Comparison of ENCODE assay signal across 8 mouse cellular contexts in the genomic region with DNA sequence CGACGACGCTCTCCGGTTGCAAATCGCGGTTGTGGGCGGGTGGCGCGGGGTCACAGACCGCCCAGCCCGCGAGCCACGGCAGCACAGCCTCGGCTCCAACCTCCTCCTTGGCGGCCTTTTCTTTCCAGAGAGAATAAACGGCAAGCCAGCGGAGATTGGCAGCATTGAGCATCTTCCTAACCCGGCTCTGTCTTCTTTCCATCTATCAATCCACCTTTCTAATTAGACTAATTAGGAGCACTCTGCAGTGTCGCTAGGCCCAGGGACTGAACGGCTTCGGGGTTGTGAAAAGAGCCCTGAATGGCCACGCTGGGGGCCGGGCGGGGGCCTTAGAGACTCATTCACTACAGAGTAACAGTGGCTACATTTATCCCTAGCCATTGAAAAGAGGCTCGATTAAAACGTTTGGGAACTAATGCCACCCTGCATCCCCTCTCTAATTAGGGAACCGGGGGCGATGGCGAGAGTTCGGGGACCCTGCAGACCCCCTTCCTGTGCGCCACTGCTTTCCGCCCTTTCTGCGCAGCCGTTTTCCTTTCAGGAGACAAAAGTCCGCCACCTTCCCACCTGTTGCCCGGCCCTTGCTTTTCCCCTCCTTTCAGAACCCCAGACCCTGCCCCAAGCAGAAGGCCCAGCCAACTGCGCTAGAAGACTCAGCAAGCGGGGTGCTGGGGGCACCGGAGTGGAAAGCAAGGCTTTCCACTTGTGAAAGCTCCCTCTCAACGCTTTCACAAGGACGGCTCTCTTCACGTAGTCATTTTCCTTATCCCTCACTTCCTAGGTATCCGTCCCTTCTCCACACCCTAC. TPM values are rescaled to one million over a fixed set of nuclear protein-coding genes. Genes with fewer than 3 reads are reported as not detected.
DNase-seq lines count a peak whose midpoint lies in the region; ATAC-seq and TF ChIP-seq lines count a peak whose summit lies in the region.
"Had no signal": no experiment of that assay in that cellular context is flagged by ENCODE, and none has a peak within 500 bp of the region (broad histone marks: within the 10 kb centered on the region; RNA-seq: fewer than 3 reads in every experiment).

No protein-coding gene starts in this region.

- no peaks in the 10 kb centered on the region for H3K9me3 ChIP-seq in lung, embryonic 14.5 days (ENCODE audit: low read depth, low read length)
- no peaks in the 10 kb centered on the region for H3K9me3 ChIP-seq in embryonic facial prominence, embryonic 15.5 days (replicated peaks)
- H3K9me3 ChIP-seq in limb, embryonic 11.5 days (ENCODE audit: control insufficient read depth, low read length), result no peaks in the 10 kb centered on the region
- no peaks in the 10 kb centered on the region for H3K9me3 ChIP-seq in stomach, embryonic 14.5 days (ENCODE audit: control insufficient read depth, low read depth, low read length)

- no peak for TF ChIP-seq CTCF in lung, embryonic 14.5 days (IDR thresholded peaks at IDR 0.05; ENCODE audit: low read depth)

- H3K9ac ChIP-seq in lung, embryonic 14.5 days, result no peak overlapping the region
- no peak overlapping the region for H3K9ac ChIP-seq in embryonic facial prominence, embryonic 15.5 days
- no peak overlapping the region for H3K9ac ChIP-seq in limb, embryonic 11.5 days (ENCODE audit: low read length)
- H3K9ac ChIP-seq in stomach, embryonic 14.5 days (replicated peaks; ENCODE audit: low read depth, low read length), result no peak overlapping the region

- WGBS in lung, embryonic 14.5 days, result 3% methylated on average over 43 of the region's 43 CpGs
- 3% methylated on average over 43 of the region's 43 CpGs for WGBS in embryonic facial prominence, embryonic 15.5 days
- under 1% methylated on average over 43 of the region's 43 CpGs for WGBS in limb, embryonic 11.5 days
- 1% methylated on average over 43 of the region's 43 CpGs for WGBS in stomach, embryonic 14.5 days

- no peak overlapping the region for H3K27ac ChIP-seq in lung, embryonic 14.5 days (ENCODE audit: low read depth)
- no peak overlapping the region for H3K27ac ChIP-seq in embryonic facial prominence, embryonic 15.5 days (replicated peaks)
- H3K27ac ChIP-seq in limb, embryonic 11.5 days (replicated peaks; ENCODE audit: low read depth, low read length), result no peak overlapping the region
- H3K27ac ChIP-seq in stomach, embryonic 14.5 days (ENCODE audit: low read length), result no peak overlapping the region

- H3K4me3 ChIP-seq in lung, embryonic 14.5 days (ENCODE audit: low read depth, low read length), result peak overlapping the region; percentile 30
- peak overlapping the region; percentile 32 for H3K4me3 ChIP-seq in embryonic facial prominence, embryonic 15.5 days (replicated peaks)
- H3K4me3 ChIP-seq in limb, embryonic 11.5 days (ENCODE audit: low read depth, low read length), result peak overlapping the region; percentile 22
- H3K4me3 ChIP-seq in stomach, embryonic 14.5 days (ENCODE audit: low read depth, low read length), result no peak overlapping the region

- peak; percentile 38; the same call in 1 of the 2 replicates for ATAC-seq in lung, embryonic 14.5 days (ENCODE audit: insufficient read depth)
- ATAC-seq in embryonic facial prominence, embryonic 15.5 days (ENCODE audit: insufficient number of reproducible peaks, low FRiP score, low TSS enrichment, low read depth), result no peak
- ATAC-seq in limb, embryonic 11.5 days (ENCODE audit: insufficient number of reproducible peaks, low FRiP score, low TSS enrichment, low read depth), result no peak
- no peak for ATAC-seq in stomach, embryonic 14.5 days (ENCODE audit: insufficient number of reproducible peaks, insufficient read depth, low FRiP score, low read depth)

- DNase-seq in lung, embryonic 14.5 days, result no peak
- DNase-seq in lung, postnatal 36 days, result no peak
- DNase-seq in limb, embryonic 11.5 days (ENCODE audit: low spot score), result peak; percentile 55
- DNase-seq in left cerebral cortex, adult 9 months (ENCODE audit: low spot score in 2 of 2), result no peak
- DNase-seq in right cerebral cortex, adult 18-20 months, result no peak
- DNase-seq: layer of hippocampus, postnatal 36 days had no signal

- no peaks in the 10 kb centered on the region for H3K36me3 ChIP-seq in lung, embryonic 14.5 days (ENCODE audit: insufficient read depth)
- no peaks in the 10 kb centered on the region for H3K36me3 ChIP-seq in embryonic facial prominence, embryonic 15.5 days
- no peaks in the 10 kb centered on the region for H3K36me3 ChIP-seq in limb, embryonic 11.5 days (ENCODE audit: control insufficient read depth, insufficient read depth, low read length)
- H3K36me3 ChIP-seq in stomach, embryonic 14.5 days (ENCODE audit: control insufficient read depth, insufficient read depth, low read length), result no peaks in the 10 kb centered on the region

- H3K4me1 ChIP-seq in lung, embryonic 14.5 days (ENCODE audit: insufficient read depth), result no peaks in the 10 kb centered on the region
- H3K4me1 ChIP-seq in embryonic facial prominence, embryonic 15.5 days, result peaks cover 16% of the 10 kb centered on the region
- H3K4me1 ChIP-seq in limb, embryonic 11.5 days (ENCODE audit: control insufficient read depth, insufficient read depth, low read length), result peaks cover 9% of the 10 kb centered on the region
- peaks cover 3% of the 10 kb centered on the region; the same call in 1 of the 2 replicates for H3K4me1 ChIP-seq in stomach, embryonic 14.5 days (ENCODE audit: control insufficient read depth, insufficient read depth, low read length)

- peak overlapping the region; percentile 57 for H3K4me2 ChIP-seq in lung, embryonic 14.5 days
- H3K4me2 ChIP-seq in embryonic facial prominence, embryonic 15.5 days (replicated peaks), result peak overlapping the region; percentile 66
- H3K4me2 ChIP-seq in limb, embryonic 11.5 days (ENCODE audit: low read depth, severe bottlenecking), result peak overlapping the region; percentile 54
- peak overlapping the region; percentile 26 for H3K4me2 ChIP-seq in stomach, embryonic 14.5 days (replicated peaks; ENCODE audit: low read depth, low read length)

- peaks cover 75% of the 10 kb centered on the region for H3K27me3 ChIP-seq in lung, embryonic 14.5 days (ENCODE audit: insufficient read depth, low read length)
- peaks cover 72% of the 10 kb centered on the region for H3K27me3 ChIP-seq in embryonic facial prominence, embryonic 15.5 days
- peaks cover 65% of the 10 kb centered on the region for H3K27me3 ChIP-seq in limb, embryonic 11.5 days (ENCODE audit: control insufficient read depth, insufficient read depth, low read length)
- peaks cover 44% of the 10 kb centered on the region for H3K27me3 ChIP-seq in stomach, embryonic 14.5 days (ENCODE audit: control insufficient read depth, insufficient read depth, low read length)

RNA-seq across cellular contexts. Expression of a gene that starts 12.6 kb away (rescaled TPM):
- not detected in 2 replicates for polyA plus RNA-seq in lung, embryonic 14.5 days (2014; fragmentation: Nextera tagmentation; extraction: Ambion mirVana)
- 3.0 and 3.1 TPM in 2 replicates for polyA plus RNA-seq in embryonic facial prominence, embryonic 15.5 days (2015; fragmentation: Nextera tagmentation; extraction: Ambion mirVana)
- 0.05 and 0.07 TPM in 2 replicates for polyA plus RNA-seq in limb, embryonic 11.5 days (2014; fragmentation: Nextera tagmentation; extraction: Ambion mirVana)
- polyA plus RNA-seq in stomach, embryonic 14.5 days (2014; fragmentation: Nextera tagmentation; extraction: Ambion mirVana), result not detected in 2 replicates

RNA-seq across cellular contexts. Expression of a gene that starts 49.9 kb away (rescaled TPM):
- 746 and 761 TPM in 2 replicates for polyA plus RNA-seq in lung, embryonic 14.5 days (2014; fragmentation: Nextera tagmentation; extraction: Ambion mirVana)
- polyA plus RNA-seq in embryonic facial prominence, embryonic 15.5 days (2015; fragmentation: Nextera tagmentation; extraction: Ambion mirVana), result 628 and 630 TPM in 2 replicates
- polyA plus RNA-seq in limb, embryonic 11.5 days (2014; fragmentation: Nextera tagmentation; extraction: Ambion mirVana), result 812 and 826 TPM in 2 replicates
- polyA plus RNA-seq in stomach, embryonic 14.5 days (2014; fragmentation: Nextera tagmentation; extraction: Ambion mirVana), result 666 and 685 TPM in 2 replicates
